Mouse (Mus musculus): ENCODE results near the gene Myh1.

Gene Myh1

DNA sequence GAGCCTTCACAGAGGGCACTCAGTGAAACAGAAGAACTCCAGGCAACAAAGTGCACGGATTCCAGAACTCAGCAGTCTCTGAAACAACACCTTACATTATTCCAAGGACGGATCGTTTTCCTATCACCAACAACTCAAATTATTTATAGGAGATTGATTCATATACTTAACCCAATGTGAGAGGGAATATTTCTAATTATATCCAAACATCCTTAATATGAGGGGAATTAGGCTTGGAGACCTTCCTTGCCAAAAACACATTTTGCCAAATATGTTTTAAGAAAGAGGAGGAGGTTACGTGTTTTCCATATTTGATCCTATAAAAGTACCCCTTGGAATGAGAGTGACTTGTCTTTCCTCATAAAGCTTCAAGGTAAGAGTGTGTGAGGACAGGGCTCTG, at the start of gene Myh1:
Myh1 (plus strand) TSS at position 301 of the 400 bp plus-strand sequence.
- DNase-seq (ENCODE audit: low read depth, low spot score) = no peak

DNA sequence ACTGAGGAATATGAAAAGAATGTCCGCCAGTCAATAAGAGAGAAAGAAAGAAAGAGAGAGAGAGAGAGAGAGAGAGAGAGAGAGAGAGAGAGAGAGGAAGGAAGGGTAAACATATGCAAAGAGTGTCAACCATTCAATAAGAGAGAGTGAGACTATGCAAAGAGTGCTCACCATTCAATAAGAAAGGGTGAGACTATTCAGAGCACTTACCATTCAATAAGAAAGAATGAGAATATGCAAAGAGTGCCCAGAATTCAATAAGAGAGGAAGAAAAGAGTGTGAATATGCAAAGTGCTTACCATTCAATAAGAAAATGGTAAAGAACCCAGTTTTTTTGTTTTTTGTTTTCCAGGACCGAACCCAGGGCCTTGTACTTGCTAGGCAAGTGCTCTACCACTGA, 49.6 kb upstream of the Myh1 start:
- DNase-seq (ENCODE audit: low read depth, low spot score) = no peak

DNA sequence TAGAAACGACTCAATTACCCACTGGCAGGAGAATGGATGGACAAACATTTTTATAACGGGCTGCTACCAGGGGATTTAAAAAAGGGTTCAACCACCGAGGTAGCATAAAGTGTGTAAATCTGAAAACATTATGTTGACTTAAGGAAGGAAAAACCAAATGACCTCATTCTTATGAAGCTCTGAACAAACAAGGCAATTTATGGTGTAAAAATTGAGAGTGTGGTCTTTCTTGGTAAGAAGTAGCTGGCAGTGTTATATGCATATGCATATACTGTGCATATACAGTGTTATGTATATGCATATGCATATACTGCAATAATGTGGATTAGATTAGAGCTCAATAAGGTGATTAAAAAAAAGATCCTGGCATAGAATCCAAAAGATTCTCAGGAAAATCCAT, 48.7 kb upstream of the Myh1 start:
- DNase-seq (ENCODE audit: low read depth, low spot score) = no peak

DNA sequence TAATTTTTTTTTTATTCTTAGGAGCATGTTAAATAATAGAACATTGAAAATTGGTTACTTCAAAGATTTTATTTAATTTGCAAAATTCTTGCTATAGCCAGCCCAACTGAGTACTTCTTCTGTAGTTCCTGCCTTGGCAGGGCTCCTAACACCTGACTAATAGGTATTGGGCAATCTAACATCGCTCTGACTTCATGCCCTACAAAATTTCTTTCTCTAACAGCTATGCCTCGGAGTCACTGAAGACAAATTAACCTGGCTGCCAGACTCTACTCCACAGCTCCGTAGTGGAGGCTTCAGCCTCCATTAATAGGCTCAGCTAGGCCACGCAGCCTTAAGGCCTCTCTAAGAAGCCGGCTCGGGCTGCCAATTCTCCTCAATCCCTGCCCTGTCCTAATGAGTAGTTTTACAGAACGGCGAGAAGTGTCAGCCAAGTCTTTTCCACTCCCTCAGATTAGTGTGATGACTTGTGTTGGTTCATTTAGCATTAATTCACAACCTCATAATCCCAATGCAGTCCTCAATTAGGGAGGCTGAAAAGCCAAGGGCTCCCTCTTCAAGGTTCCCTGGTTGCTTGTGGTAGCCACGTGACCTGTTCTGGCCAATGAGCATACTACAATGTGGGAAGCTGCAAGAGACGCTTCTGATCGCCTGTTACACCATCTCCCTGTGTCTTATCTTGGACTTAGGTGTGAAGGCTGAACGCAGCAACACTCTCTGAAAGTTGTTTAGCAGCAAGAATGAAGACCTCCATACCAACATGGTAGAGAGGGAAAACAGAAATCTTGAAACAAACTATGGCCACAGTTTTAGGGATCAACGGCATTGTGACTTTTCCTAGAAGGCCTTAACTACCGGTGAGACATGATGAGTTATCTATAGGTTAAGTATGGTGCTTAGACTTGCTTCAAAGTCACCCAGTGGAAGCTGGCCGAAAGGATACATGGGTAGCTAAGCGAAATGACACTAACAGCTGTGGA, 47.9 kb upstream of the Myh1 start:
- DNase-seq (ENCODE audit: low read depth, low spot score) = no peak

DNA sequence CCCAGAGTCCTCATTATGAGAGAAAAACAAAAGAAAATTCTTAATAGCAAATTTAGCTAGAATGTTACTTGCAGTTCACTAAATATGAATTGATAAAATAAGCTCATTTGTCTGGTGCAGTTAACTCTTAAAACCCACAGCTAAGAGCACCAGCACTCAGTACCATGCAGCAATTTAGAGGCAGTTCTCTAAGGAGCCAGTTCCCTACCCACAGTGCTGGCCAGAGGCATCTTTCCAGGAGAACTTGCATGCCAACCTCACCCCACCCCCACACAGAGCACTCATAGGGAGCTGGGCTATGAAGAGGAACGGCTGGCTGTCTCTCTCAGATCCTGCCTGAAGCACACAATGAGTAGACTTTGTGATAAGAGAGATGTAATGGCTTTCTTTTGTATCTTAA, 46.7 kb upstream of the Myh1 start:
- DNase-seq (ENCODE audit: low read depth, low spot score) = no peak

DNA sequence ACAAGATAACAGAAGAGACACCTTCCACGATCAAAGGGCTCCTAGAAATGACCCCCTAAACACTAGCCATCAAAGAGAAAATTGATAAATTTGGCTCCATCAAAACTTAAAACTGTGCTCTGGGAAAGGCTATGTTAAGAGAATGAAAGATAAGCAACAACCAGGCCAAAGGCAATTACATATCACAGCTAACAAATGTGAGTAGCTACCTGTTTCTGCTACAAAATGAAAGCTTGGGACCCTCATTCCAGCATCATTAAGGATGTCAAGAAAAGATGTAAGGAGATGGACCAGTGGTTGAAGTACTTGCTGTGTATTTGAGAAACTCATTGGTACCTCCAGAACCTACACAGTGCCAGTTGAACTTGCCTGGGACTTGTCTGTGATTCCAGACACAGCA, 46.0 kb upstream of the Myh1 start:
- DNase-seq (ENCODE audit: low read depth, low spot score) = no peak

DNA sequence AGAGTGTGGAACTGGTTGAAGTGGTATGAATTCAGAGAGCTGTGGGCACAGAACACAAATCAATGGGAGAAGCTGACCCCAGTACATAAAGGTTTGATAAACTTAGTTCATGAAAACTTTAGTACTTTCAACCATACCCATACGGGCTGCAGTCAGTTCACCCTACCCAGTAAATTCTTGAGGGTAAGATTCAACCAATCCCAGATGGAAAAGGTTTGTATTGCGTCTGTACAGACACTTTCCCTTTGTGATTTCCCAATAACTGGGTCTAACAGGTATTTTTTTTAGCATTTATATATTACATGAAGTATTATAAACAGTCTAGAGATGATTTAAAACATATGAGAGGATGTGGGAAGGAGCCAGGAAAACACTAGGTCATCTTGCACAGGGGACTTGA, 44.2 kb upstream of the Myh1 start:
- DNase-seq (ENCODE audit: low read depth, low spot score) = no peak

DNA sequence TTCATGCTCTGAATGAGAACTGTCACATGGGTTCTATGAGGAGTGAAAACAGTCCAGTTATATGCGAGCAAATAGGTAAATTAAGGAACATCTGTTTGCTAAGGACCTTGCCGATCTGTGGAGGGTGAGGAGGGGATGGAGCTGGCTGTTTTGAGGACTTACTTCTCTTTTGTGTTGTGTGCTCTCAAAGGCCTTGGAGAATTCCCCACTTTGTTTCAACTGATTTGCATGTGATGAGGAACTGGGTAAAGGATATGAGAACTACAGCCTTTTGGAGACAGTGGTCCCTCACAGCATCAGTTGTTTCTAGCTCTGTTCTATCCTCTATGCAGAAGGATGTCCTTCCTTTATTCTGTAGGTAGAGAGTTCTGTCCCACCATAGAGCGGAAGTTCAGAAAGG, 39.7 kb upstream of the Myh1 start:
- no peak for DNase-seq (ENCODE audit: low read depth, low spot score)

DNA sequence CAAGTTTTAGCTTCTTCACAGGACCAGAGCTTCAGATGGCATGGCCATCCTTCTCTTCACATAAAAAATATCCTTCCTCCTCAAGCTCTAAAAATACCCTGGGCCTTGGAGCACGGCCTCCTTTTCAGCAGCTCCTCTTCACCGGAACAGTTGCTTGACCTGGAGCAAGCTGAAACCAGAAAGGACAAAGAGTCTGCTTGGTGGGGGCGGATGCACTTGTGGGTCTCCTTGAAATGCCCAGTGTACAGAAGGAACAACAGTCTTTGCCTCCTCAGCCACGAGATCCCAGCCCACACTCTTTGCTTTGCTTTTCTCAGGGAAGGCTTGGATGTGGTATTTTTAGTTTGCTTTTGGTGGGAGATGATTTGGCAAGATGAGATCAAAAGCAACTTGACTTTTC, 36.2 kb upstream of the Myh1 start:
- DNase-seq (ENCODE audit: low read depth, low spot score) = no peak

DNA sequence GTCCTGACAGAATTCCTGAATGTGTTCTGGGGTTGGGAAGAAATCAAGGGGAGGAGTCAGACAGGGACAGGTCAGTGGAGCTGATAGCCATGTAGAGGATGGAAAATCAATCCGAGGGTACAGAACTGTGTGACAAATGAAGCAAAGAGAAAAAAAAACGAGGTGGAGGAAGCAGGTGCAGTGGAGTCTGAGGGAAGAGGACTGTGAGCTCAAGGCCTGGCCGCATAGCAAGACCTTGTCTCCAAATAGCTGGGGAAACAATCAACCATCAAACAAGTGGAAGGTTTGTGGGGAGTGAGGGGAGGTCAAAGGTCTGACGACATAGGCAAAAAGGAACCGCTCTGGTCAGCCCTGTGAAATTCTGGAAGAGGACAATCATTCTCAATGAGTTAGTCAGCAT, 35.0 kb upstream of the Myh1 start:
- no peak for DNase-seq (ENCODE audit: low read depth, low spot score)

DNA sequence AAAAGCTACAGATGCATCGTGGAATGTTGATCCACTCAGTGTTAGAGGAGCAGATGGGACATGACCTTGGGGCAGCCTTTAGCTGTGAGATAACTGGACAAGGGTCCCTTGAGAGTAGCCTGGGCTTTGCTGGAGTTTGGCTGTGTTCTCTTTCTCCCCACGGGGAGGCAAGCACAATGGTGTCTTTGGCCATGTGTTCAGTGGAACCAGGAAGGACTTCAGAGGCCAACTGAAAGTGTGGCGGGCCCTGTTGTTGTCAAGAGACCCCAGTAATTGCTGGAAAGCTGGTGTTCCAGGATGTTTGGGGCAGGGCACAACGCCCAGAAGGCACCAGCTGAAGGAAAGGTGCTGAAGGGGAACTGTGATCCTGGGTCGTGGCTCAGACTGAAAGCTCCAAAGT, 30.6 kb upstream of the Myh1 start:
- DNase-seq (ENCODE audit: low read depth, low spot score) = no peak

DNA sequence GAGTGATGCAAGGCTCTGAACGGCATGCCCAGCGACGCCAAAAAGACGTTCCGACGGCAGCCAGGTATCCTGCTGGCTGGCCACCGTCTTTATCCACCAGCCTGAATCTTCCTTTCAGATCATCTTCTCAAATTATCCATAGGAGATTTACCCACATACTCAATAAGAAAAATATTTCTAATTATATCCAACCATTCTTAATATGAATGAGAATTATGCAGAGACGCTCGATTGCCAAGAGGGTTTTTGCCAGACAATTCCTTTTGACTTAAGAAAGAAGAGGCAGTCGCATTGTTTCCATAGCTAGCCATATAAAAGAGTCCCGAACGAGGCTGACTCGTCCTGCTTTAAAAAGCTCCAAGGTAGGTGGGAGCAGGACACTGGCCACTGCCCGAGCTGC, 29.1 kb upstream of the Myh1 start, which contains the start of gene Myh2:
Myh2 (plus strand) TSS at position 301 of the 400 bp plus-strand sequence.
- DNase-seq (ENCODE audit: low read depth, low spot score) = no peak

DNA sequence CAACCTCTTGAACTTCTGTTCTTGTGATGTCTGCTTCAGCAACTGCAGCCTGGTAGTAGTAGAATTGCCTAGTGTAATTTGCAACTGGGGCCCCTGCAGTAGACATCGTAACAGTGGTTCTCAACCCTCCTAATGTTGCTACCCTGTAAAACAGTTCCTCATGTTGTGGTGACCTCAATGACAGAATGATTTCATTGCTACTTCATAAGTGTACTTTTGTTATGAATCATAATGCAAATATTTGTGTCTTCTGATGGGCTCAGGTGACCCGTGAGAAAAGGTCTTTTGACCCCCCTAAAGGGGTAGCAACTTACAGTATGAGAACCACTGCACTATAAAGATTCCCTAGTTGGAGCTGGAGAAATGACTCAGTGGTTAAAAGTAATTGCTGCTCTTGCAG, 27.4 kb upstream of the Myh1 start:
- DNase-seq (ENCODE audit: low read depth, low spot score) = no peak

DNA sequence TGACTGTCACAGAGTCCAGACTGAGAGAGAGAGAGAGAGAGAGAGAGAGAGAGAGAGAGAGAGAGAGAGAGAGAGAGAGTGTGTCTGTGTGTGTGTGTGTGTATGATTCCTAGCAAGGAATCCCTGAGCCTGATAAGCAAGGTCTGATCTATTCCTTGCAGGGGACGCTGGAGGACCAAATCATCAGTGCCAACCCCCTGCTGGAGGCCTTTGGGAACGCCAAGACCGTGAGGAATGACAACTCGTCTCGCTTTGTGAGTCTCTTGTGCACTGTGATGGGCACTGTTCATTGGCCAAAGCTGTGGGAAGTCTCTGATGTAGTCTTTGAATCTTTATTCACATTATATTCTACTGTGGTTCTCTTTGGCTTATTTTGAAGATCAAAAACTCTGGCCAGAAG, 23.5 kb upstream of the Myh1 start:
- no peak for DNase-seq (ENCODE audit: low read depth, low spot score)

DNA sequence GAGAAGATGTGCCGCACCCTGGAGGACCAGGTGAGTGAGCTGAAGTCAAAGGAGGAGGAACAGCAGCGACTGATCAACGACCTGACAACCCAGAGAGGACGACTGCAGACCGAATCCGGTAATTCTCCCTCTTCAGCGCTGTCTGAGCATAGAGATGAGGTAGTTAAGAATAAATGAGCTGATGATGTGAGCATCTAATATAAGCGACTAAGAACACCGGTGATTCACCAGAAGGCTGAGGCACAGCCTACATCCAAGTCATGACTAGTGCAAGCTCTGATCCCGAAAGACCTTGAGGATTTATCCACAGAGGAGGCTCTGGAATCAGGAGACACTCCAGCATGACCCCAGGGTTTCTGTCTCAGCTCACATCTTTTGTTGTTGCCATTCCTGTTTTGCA, 9.5 kb upstream of the Myh1 start:
- no peak for DNase-seq (ENCODE audit: low read depth, low spot score)

DNA sequence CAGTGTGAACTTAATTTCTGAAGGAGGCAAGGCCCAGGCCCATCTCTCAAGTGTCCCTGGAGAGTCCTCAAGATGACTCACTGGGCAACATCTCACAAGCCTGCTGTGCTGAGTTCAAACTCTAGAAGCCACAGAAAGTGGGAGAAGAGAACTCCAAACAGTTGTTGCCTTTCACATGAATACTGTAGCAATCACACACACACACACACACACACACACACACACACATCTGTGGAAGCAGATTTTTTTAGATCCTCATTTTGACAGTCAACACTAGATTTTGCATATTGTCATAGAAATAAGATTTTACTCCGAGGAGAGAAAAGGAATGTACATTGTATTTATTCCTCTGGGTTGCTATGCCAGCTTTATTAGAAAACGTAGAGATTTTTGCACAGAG, 9.0 kb upstream of the Myh1 start:
- no peak for DNase-seq (ENCODE audit: low read depth, low spot score)

DNA sequence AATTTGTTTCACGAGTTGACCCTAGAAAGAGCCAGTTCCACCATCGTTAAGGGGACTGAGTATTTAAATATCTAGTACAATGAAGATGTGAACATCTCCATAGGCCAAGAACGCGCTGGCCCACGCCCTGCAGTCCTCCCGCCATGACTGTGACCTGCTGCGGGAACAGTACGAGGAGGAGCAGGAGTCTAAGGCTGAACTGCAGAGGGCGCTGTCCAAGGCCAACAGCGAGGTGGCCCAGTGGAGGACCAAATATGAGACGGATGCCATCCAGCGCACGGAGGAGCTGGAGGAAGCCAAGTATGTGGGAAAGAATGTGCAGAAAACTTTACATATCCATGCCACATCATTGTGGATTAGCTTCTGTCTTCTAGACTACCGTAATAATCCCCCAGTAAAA, 8.4 kb upstream of the Myh1 start:
- no peak for DNase-seq (ENCODE audit: low read depth, low spot score)

DNA sequence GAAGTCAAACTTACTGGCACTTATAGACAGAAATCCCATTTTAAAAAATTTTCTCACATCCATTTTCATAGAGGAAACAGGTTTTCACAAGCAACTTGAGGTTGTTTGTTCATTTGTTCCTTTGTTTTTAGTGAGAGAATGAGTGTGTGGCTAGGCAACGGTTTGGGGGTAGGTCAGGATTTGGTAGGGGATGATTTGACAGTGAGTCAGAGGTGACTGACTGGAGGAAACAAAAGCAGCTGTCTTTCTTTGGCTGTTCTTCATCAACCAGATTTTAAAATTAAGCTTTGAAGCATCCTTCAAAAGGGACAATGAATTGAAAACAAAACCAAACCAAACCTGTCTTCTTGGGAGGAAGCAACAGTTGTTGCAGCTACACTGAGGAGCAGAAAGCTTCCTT, 531 bp upstream of the Myh1 start:
- DNase-seq (ENCODE audit: low read depth, low spot score) = no peak

DNA sequence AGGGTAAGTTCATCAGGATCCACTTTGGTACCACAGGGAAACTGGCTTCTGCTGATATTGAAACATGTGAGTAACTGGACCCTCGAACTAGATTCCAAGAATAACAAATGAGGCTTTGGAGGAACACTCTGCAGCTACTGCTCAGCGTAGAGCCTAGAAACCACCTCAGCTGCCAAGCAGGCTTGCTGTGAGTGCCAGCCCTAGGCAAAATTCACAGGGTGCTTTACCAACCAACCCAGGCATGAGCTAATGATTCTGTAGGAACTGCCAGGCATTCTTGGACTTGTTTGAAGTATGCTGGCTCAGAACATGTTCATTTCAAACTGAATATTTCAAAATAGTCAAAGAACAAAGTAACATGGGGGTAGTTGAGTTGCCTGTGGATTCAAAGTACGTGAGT, 4.9 kb downstream of the Myh1 start:
- DNase-seq (ENCODE audit: low read depth, low spot score) = no peak

DNA sequence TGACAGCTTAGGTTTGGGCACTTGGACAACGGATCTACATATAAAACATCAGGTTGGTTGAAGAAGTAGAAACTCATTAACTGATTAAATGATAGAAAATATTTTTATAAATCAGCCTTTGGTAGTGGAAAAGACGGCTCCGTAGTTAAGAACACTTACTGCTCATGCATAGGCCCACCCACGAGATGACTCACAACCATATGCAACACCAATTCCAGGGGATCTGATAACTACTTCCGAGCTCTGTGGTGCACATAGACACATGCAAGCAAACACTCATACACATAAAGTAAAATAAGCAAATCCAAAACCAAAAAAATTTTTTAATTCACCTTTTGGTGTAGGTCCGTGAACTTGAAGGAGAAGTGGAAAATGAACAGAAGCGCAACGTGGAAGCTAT, 22.0 kb downstream of the Myh1 start:
- no peak for DNase-seq (ENCODE audit: low read depth, low spot score)

DNA sequence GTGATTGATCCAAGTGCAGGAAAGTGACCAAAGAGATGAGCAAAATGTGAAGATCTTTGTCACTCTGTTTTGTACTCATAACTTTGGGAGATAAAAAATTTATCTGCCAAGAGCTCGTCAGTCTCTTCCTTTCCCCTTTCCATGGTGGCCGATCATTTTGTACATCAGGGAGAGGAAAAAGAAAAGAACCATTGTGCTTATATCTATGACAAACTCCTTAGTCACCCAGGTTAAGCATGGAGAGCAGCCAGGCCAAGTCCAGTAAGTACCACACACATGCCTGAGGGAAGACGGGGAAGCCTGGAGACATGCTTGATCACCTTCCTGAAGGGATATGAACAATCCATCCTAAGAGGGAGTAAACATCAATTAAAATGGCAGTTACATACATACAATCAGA, 24.6 kb downstream of the Myh1 start:
- DNase-seq (ENCODE audit: low read depth, low spot score) = no peak

DNA sequence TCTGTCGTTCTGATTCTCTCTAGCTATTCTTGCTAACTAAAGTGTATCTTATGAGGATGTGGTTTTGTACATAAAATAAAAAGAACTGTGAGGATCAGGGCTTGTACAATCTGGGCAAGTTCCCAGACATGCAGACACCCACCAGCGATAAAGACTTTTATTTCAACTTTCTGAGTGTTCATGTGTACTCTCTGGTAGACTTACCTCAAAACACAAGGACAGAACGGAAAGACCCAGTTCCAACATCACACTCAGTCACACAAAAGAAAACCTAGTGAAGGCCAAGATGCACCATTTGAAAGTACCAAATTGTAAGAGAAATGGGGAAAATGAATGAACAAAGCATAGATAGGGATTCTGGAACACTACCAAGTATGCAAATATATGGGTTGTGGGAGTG, 28.9 kb downstream of the Myh1 start:
- no peak for DNase-seq (ENCODE audit: low read depth, low spot score)

DNA sequence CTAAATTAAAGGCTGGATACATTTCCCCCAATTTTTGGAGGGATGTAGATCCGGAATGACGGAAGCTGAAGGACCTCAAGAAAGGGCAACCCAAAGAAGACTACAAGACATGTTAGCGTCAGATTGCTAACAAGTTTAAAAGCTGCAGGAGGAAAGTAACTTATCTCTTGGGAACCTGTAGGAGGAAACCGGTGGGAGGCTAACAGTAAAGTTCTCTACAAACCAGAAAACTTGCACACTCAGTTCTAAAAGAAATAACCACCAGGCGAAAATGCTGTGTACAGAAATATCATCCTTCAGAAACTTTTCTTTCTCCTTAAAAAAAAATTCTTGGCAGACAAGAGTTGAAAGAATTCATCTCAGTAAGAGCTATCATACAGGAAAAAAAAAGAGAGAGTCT, 29.3 kb downstream of the Myh1 start:
- no peak for DNase-seq (ENCODE audit: low read depth, low spot score)

DNA sequence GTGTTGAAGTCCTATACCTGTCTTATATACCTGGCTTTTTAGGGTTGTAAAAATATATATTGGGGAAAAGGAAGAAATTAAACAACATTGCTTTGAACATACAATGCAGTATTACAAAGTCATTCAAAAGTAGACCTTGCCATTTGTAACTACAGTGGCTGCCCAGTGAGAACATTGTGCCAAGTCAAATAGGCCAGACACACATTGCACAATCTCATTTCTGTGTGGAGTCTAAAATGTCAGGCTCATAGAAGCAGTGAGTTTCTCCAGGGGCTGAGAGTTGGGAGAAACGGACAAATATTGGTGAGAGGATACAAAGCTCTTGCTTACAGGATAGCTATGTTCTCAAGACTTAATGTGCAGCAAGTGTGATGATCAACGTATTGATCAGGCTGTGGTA, 30.1 kb downstream of the Myh1 start:
- DNase-seq (ENCODE audit: low read depth, low spot score) = no peak
